Mouse (Mus musculus) embryonic fibroblast, embryonic 13.5 days (primary cell): ENCODE data around the gene Rnf168. TPM values are rescaled to one million over a fixed set of nuclear protein-coding genes. Genes with fewer than 3 reads are reported as not detected.
"Not testable (repeated sequence)": the region's sequence is repeated elsewhere in the genome, so short reads cannot be mapped to it uniquely, and the experiment has no call there.

Experiments
- H3K27ac ChIP-seq: 2 replicates; pipeline ENCODE4 v1.5.1; 2012; ENCODE audit warnings: low read length, control low read depth, inconsistent platforms; ENCODE audit not compliant: insufficient read depth
- H3K4me1 ChIP-seq: 2 replicates; pipeline ENCODE4 v1.6.1; 2011; ENCODE audit warnings: low read length; ENCODE audit not compliant: control insufficient read depth, insufficient read depth
- H3K4me3 ChIP-seq: 2 replicates; pipeline ENCODE4 v1.5.1; 2011; ENCODE audit warnings: mild to moderate bottlenecking, control low read depth, low read length; ENCODE audit not compliant: insufficient read depth
- CTCF ChIP-seq: IDR thresholded peaks from 2 replicates; pipeline ENCODE4 v1.5.1; 2011; ENCODE audit warnings: mild to moderate bottlenecking, control low read depth, low read length, moderate library complexity, borderline replicate concordance; ENCODE audit not compliant: insufficient read depth
- POLR2A ChIP-seq: IDR thresholded peaks from 2 replicates; pipeline ENCODE4 v1.6.1; 2011; ENCODE audit warnings: low read depth, mild to moderate bottlenecking, control low read depth, low read length, moderate library complexity
- polyA plus RNA-seq: library from polyadenylated mRNA; stranded (reverse); fragments of >200 nt; gene quantifications from 2 replicates; pipeline ENCODE4 v1.2.4, GENCODE M21; 2011; ENCODE audit warnings: low read depth; ENCODE audit not compliant: missing spikeins, insufficient read length

The Rnf168 gene
- polyA plus RNA-seq, result 20.2 and 27.4 TPM in 2 replicates

GRCm38 (mm10) chr16:32277308-32278256 lies at the start of gene Rnf168:
TSS of gene Rnf168 (plus strand) at chr16:32277459.
- Histone ChIP-seq H3K27ac (peak within 1 kb of the TSS; percentile 84), H3K4me3 (peak within 1 kb of the TSS; percentile 91), H3K4me1 (0 out of 2 replicates have a peak, but pooled peaks cover 3% of the 10 kb centered on the region)
- TF ChIP-seq POLR2A (peak; percentile 77), CTCF (no peak)

GRCm38 (mm10) chr16:32232050-32232449 lies 45.2 kb upstream of the Rnf168 start:
- H3K27ac ChIP-seq, H3K4me1 ChIP-seq, H3K4me3 ChIP-seq: not testable (repeated sequence)

- H3K4me1 ChIP-seq, result no peaks in the 10 kb centered on the region; the same call in 1 of the 2 replicates
- TF ChIP-seq CTCF (no peak), POLR2A (no peak)
- H3K27ac ChIP-seq, result no peak overlapping the region
- H3K4me3 ChIP-seq, result no peak overlapping the region
Observed at GRCm38 (mm10) chr16:32237930-32238680, 39.2 kb upstream of the Rnf168 start.

- H3K4me1 ChIP-seq, result no peaks in the 10 kb centered on the region; the same call in 1 of the 2 replicates
- TF ChIP-seq CTCF (no peak), POLR2A (no peak)
- no peak overlapping the region for H3K27ac ChIP-seq
- no peak overlapping the region for H3K4me3 ChIP-seq
Observed at GRCm38 (mm10) chr16:32239428-32240312, 37.6 kb upstream of the Rnf168 start.

- Histone ChIP-seq H3K27ac (no peak overlapping the region), H3K4me1 (peaks cover 3% of the 10 kb centered on the region), H3K4me3 (no peak overlapping the region)
- TF ChIP-seq POLR2A (no peak), CTCF (no peak)
Observed at GRCm38 (mm10) chr16:32243901-32244300, 33.4 kb upstream of the Rnf168 start.

- peaks cover 3% of the 10 kb centered on the region; the same call in 1 of the 2 replicates for H3K4me1 ChIP-seq
- TF ChIP-seq CTCF, result no peak
- TF ChIP-seq POLR2A, result no peak
- H3K4me3 ChIP-seq, result peak overlapping the region; percentile 66
- peak overlapping the region; percentile 2; the same call in 1 of the 2 replicates for H3K27ac ChIP-seq
Observed at GRCm38 (mm10) chr16:32246351-32246791, 30.9 kb upstream of the Rnf168 start.

- peak within 1 kb of the TSS; percentile 100 for H3K4me3 ChIP-seq
- peak within 1 kb of the TSS; percentile 78 for H3K27ac ChIP-seq
- TF ChIP-seq POLR2A, result peak; percentile 77
- TF ChIP-seq CTCF, result no peak
- peaks cover 3% of the 10 kb centered on the region; the same call in 1 of the 2 replicates for H3K4me1 ChIP-seq
Observed at GRCm38 (mm10) chr16:32246952-32247370, 30.3 kb upstream of the Rnf168 start, which contains the start of the genes Fbxo45 and Wdr53. TSS of gene Fbxo45 (minus strand) at chr16:32247158. TSS of gene Wdr53 (plus strand) at chr16:32247227.

- not testable (repeated sequence) for H3K27ac ChIP-seq, H3K4me3 ChIP-seq, H3K4me1 ChIP-seq
Observed at GRCm38 (mm10) chr16:32264225-32264624, 13.0 kb upstream of the Rnf168 start.

GRCm38 (mm10) chr16:32271291-32271690 lies 6.0 kb upstream of the Rnf168 start, which contains the start of gene Smco1:
TSS of gene Smco1 (plus strand) at chr16:32271468.
- H3K4me3 ChIP-seq, result no peak within 1 kb of the TSS
- H3K4me1 ChIP-seq, result no peaks in the 10 kb centered on the region
- no peak within 1 kb of the TSS for H3K27ac ChIP-seq
- TF ChIP-seq CTCF, result no peak
- TF ChIP-seq POLR2A, result no peak
